In genomic region chr19:7089842-7090251, GRCm38 (mm10) we compare ENCODE assay signal across 12 mouse cellular contexts. TPM values are rescaled to one million over a fixed set of nuclear protein-coding genes. Genes with fewer than 3 reads are reported as not detected.
DNase-seq lines count a peak whose midpoint lies in the region; ATAC-seq and TF ChIP-seq lines count a peak whose summit lies in the region.
"Had no signal": no experiment of that assay in that cellular context is flagged by ENCODE, and none has a peak within 500 bp of the region (broad histone marks: within the 10 kb centered on the region; RNA-seq: fewer than 3 reads in every experiment).

No protein-coding gene starts in this region.

- peaks cover 22% of the 10 kb centered on the region for H3K4me1 ChIP-seq in heart, postnatal 0 days (ENCODE audit: control insufficient read depth, insufficient read depth)
- peaks cover 62% of the 10 kb centered on the region for H3K4me1 ChIP-seq in embryonic facial prominence, embryonic 15.5 days
- peaks cover 64% of the 10 kb centered on the region for H3K4me1 ChIP-seq in forebrain, embryonic 16.5 days (replicated peaks; ENCODE audit: control insufficient read depth, insufficient read depth, low read length)
- H3K4me1 ChIP-seq in midbrain, embryonic 12.5 days: peaks cover 74% of the 10 kb centered on the region

- WGBS in heart, postnatal 0 days: 67% methylated on average over 7 of the region's 7 CpGs
- WGBS in embryonic facial prominence, embryonic 15.5 days: 64% methylated on average over 7 of the region's 7 CpGs
- WGBS in forebrain, embryonic 16.5 days: 40% methylated on average over 7 of the region's 7 CpGs
- WGBS in midbrain, embryonic 12.5 days: 28% methylated on average over 7 of the region's 7 CpGs

- H3K9ac ChIP-seq in heart, postnatal 0 days (replicated peaks; ENCODE audit: low read depth, low read length): no peak overlapping the region
- H3K9ac ChIP-seq in embryonic facial prominence, embryonic 15.5 days: no peak overlapping the region
- H3K9ac ChIP-seq in forebrain, embryonic 16.5 days (replicated peaks; ENCODE audit: low read depth, low read length): 0 out of 2 replicates have a peak overlapping the region, but pooled peaks have one; percentile 23
- no peak overlapping the region for H3K9ac ChIP-seq in midbrain, embryonic 12.5 days (replicated peaks)
- H3K9ac ChIP-seq: lung, embryonic 15.5 days; stomach, embryonic 15.5 days had no signal

- H3K27ac ChIP-seq in heart, postnatal 0 days (ENCODE audit: low read depth): peak overlapping the region; percentile 75
- H3K27ac ChIP-seq in embryonic facial prominence, embryonic 15.5 days (replicated peaks): 0 out of 2 replicates have a peak overlapping the region, but pooled peaks have one; percentile 14
- H3K27ac ChIP-seq in forebrain, embryonic 16.5 days (ENCODE audit: low read length): peak overlapping the region; percentile 81
- H3K27ac ChIP-seq in midbrain, embryonic 12.5 days (replicated peaks): peak overlapping the region; percentile 64
- H3K27ac ChIP-seq: lung, embryonic 15.5 days; stomach, embryonic 15.5 days had no signal

- peak; percentile 56; the same call in 1 of the 2 replicates for TF ChIP-seq EP300 in heart, postnatal 0 days (IDR thresholded peaks at IDR 0.05; ENCODE audit: low read depth)

- no peaks in the 10 kb centered on the region for H3K36me3 ChIP-seq in heart, postnatal 0 days (replicated peaks; ENCODE audit: control insufficient read depth, insufficient read depth, low read length)
- no peaks in the 10 kb centered on the region for H3K36me3 ChIP-seq in embryonic facial prominence, embryonic 15.5 days
- no peaks in the 10 kb centered on the region for H3K36me3 ChIP-seq in forebrain, embryonic 16.5 days (ENCODE audit: control insufficient read depth, insufficient read depth)
- no peaks in the 10 kb centered on the region for H3K36me3 ChIP-seq in midbrain, embryonic 12.5 days
- H3K36me3 ChIP-seq: lung, embryonic 15.5 days; stomach, embryonic 15.5 days had no signal

- DNase-seq in heart, postnatal 0 days (ENCODE audit: low spot score): no peak
- DNase-seq in heart, postnatal 36 days: no peak
- DNase-seq in urinary bladder, postnatal 25 days (ENCODE audit: low spot score): no peak
- no peak for DNase-seq in left cerebral cortex, adult 11 months (ENCODE audit: low spot score)
- DNase-seq: cerebellum, postnatal 36 days; heart, adult 11 months had no signal

- no peak overlapping the region for H3K4me3 ChIP-seq in heart, postnatal 0 days (ENCODE audit: low read depth, low read length)
- H3K4me3 ChIP-seq in embryonic facial prominence, embryonic 15.5 days (replicated peaks): no peak overlapping the region
- no peak overlapping the region for H3K4me3 ChIP-seq in forebrain, embryonic 16.5 days (replicated peaks; ENCODE audit: low read length)
- H3K4me3 ChIP-seq in midbrain, embryonic 12.5 days: no peak overlapping the region
- H3K4me3 ChIP-seq: lung, embryonic 15.5 days; stomach, embryonic 15.5 days had no signal

- H3K27me3 ChIP-seq in heart, postnatal 0 days (ENCODE audit: control insufficient read depth, insufficient read depth, low read length): no peaks in the 10 kb centered on the region
- peaks cover 4% of the 10 kb centered on the region; the same call in 1 of the 2 replicates for H3K27me3 ChIP-seq in embryonic facial prominence, embryonic 15.5 days
- H3K27me3 ChIP-seq in forebrain, embryonic 16.5 days (replicated peaks; ENCODE audit: control insufficient read depth, insufficient read depth, low read length): no peaks in the 10 kb centered on the region
- H3K27me3 ChIP-seq in midbrain, embryonic 12.5 days: peaks cover 77% of the 10 kb centered on the region

- H3K4me2 ChIP-seq in heart, postnatal 0 days (ENCODE audit: low read depth, low read length): no peak overlapping the region
- H3K4me2 ChIP-seq in embryonic facial prominence, embryonic 15.5 days (replicated peaks): no peak overlapping the region
- H3K4me2 ChIP-seq in forebrain, embryonic 16.5 days (ENCODE audit: low read length): no peak overlapping the region
- no peak overlapping the region for H3K4me2 ChIP-seq in midbrain, embryonic 12.5 days (replicated peaks)
- H3K4me2 ChIP-seq: lung, embryonic 15.5 days; stomach, embryonic 15.5 days had no signal

- peak; percentile 55; the same call in 1 of the 2 replicates for ATAC-seq in heart, postnatal 0 days (ENCODE audit: insufficient read depth, low read depth)
- ATAC-seq in embryonic facial prominence, embryonic 15.5 days (ENCODE audit: insufficient number of reproducible peaks, low FRiP score, low TSS enrichment, low read depth): no peak
- peak; percentile 13; the same call in 1 of the 2 replicates for ATAC-seq in forebrain, embryonic 16.5 days
- no peak for ATAC-seq in midbrain, embryonic 12.5 days (ENCODE audit: low FRiP score, low read depth)
- ATAC-seq: intestine, postnatal 0 days had no signal

- TF ChIP-seq CTCF in heart, postnatal 0 days (IDR thresholded peaks at IDR 0.05; ENCODE audit: low read depth): no peak

- intact Hi-C loops in heart, postnatal 36 days (cut with DNase I): no loop called here

- no peaks in the 10 kb centered on the region for H3K9me3 ChIP-seq in heart, postnatal 0 days (replicated peaks; ENCODE audit: control insufficient read depth, low read length)
- H3K9me3 ChIP-seq in embryonic facial prominence, embryonic 15.5 days (replicated peaks): no peaks in the 10 kb centered on the region
- H3K9me3 ChIP-seq in forebrain, embryonic 16.5 days (ENCODE audit: control insufficient read depth, low read length): no peaks in the 10 kb centered on the region
- no peaks in the 10 kb centered on the region for H3K9me3 ChIP-seq in midbrain, embryonic 12.5 days
- H3K9me3 ChIP-seq: lung, embryonic 15.5 days; stomach, embryonic 15.5 days had no signal

RNA-seq across cellular contexts. Expression of gene Flrt1, which starts 15.7 kb away (rescaled TPM):
- total RNA-seq in heart, postnatal 0 days (2014; rRNA removed; ENCODE audit: low replicate concordance): 0.23 and 0.89 TPM in 2 replicates
- 1.0 TPM in 2 replicates for polyA plus RNA-seq in heart, postnatal 0 days (2015; fragmentation: Nextera tagmentation; extraction: Ambion mirVana)
- under 1 TPM; 0.84 to 1.00 TPM for total RNA-seq in heart, postnatal 36 days (2021)
- 13.5 and 19.2 TPM in 2 replicates for polyA plus RNA-seq in embryonic facial prominence, embryonic 15.5 days (2015; fragmentation: Nextera tagmentation; extraction: Ambion mirVana)
- polyA plus RNA-seq in forebrain, embryonic 16.5 days (2015; fragmentation: Nextera tagmentation; extraction: Ambion mirVana): 13.8 and 16.1 TPM in 2 replicates
- polyA plus RNA-seq in midbrain, embryonic 12.5 days (2016; fragmentation: Nextera tagmentation; extraction: Ambion mirVana): 8.0 and 8.2 TPM in 2 replicates

RNA-seq across cellular contexts. Expression of gene Macrod1, which starts 33.2 kb away (rescaled TPM):
- total RNA-seq in heart, postnatal 0 days (2014; rRNA removed; ENCODE audit: low replicate concordance): 122 and 170 TPM in 2 replicates
- 112 and 113 TPM in 2 replicates for polyA plus RNA-seq in heart, postnatal 0 days (2015; fragmentation: Nextera tagmentation; extraction: Ambion mirVana)
- total RNA-seq in heart, postnatal 36 days (2021): 100 to 1,000 TPM; 272 to 280 TPM
- polyA plus RNA-seq in embryonic facial prominence, embryonic 15.5 days (2015; fragmentation: Nextera tagmentation; extraction: Ambion mirVana): 22.1 and 26.6 TPM in 2 replicates
- polyA plus RNA-seq in forebrain, embryonic 16.5 days (2015; fragmentation: Nextera tagmentation; extraction: Ambion mirVana): 4.0 and 5.3 TPM in 2 replicates
- 3.0 and 3.3 TPM in 2 replicates for polyA plus RNA-seq in midbrain, embryonic 12.5 days (2016; fragmentation: Nextera tagmentation; extraction: Ambion mirVana)

RNA-seq across cellular contexts. Expression of gene Stip1, which starts 50.1 kb away (rescaled TPM):
- 94.6 and 99.7 TPM in 2 replicates for total RNA-seq in heart, postnatal 0 days (2014; rRNA removed; ENCODE audit: low replicate concordance)
- 98.3 and 98.5 TPM in 2 replicates for polyA plus RNA-seq in heart, postnatal 0 days (2015; fragmentation: Nextera tagmentation; extraction: Ambion mirVana)
- total RNA-seq in heart, postnatal 36 days (2021): 100 to 1,000 TPM in 1 of 2 experiments, 10 to 100 TPM in 1; 98.7 to 126 TPM
- polyA plus RNA-seq in embryonic facial prominence, embryonic 15.5 days (2015; fragmentation: Nextera tagmentation; extraction: Ambion mirVana): 228 and 244 TPM in 2 replicates
- polyA plus RNA-seq in forebrain, embryonic 16.5 days (2015; fragmentation: Nextera tagmentation; extraction: Ambion mirVana): 246 and 247 TPM in 2 replicates
- 315 and 316 TPM in 2 replicates for polyA plus RNA-seq in midbrain, embryonic 12.5 days (2016; fragmentation: Nextera tagmentation; extraction: Ambion mirVana)

Comparison
In these comparisons a context has a peak if more than half of its experiments do, and no peak if none do; other contexts are left out.
1. ATAC-seq: peak in heart, postnatal 0 days (single experiment) and forebrain, embryonic 16.5 days (single experiment); none in embryonic facial prominence, embryonic 15.5 days (single experiment) and midbrain, embryonic 12.5 days (single experiment).
2. H3K27ac ChIP-seq: peak in every context shown above with its lines; median percentile 81 in forebrain, embryonic 16.5 days; 75 in heart, postnatal 0 days; 64 in midbrain, embryonic 12.5 days; 14 in embryonic facial prominence, embryonic 15.5 days.